Mouse (Mus musculus) stomach, postnatal 0 days (tissue): ENCODE results near the gene Psd.

ENCODE experiments used
- CTCF ChIP-seq: IDR thresholded peaks from 2 replicates; pipeline ENCODE4 v1.5.1; 2016; ENCODE audit warnings: antibody characterized with exemption, low read depth, mild to moderate bottlenecking, moderate library complexity
- EP300 ChIP-seq: optimal IDR thresholded peaks from 2 replicates; pipeline ENCODE3; 2016; ENCODE audit warnings: antibody characterized with exemption

- TF ChIP-seq CTCF = no peak
- TF ChIP-seq EP300 = no peak
These were observed 26.5 kb downstream of the Psd start for GRCm38 (mm10) chr19:46300294-46301045.
